Mouse (Mus musculus): ENCODE measurements around the gene Zmynd8. TPM values are rescaled to one million over a fixed set of nuclear protein-coding genes. Genes with fewer than 3 reads are reported as not detected.

Zmynd8 gene
- polyA plus RNA-seq, 1 experiment: 57.7 TPM

DNA sequence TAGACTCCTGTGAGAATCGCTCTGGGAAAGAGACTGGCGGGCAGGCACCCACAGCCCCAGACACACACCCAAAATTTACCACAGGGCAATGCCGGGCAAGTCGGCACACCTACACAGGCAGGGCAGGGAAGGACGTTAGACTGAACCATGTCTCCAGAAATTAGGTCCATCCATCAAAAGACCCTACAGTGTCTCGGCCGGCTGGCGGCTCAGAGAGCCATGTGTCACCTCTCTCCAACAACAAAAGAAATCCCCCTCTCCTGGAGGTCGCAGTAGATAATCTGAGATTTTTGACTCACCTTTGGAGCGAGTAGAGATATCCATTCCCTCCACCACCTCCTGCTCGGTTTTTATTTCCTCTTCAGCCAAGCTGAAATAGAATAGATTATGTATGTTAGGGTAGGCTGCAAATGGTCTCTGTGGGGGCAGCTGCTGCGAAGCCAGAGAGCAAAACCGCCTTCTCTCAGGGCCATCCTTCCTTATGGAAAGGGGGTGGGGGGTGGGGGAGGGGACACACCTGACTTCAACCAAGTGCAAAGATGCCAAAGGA, 23.3 kb downstream of the Zmynd8 start:
- TF ChIP-seq GATA1 (IDR thresholded peaks at IDR 0.05; ENCODE audit: borderline replicate concordance, low read length) (no peak), FLI1 (IDR thresholded peaks at IDR 0.05; ENCODE audit: low read length) (no peak)
- H3K4me3 ChIP-seq (replicated peaks): peak overlapping the region; percentile 28
- H3K36me3 ChIP-seq (replicated peaks; ENCODE audit: low read length): peaks cover 96% of the 10 kb centered on the region
- no peaks in the 10 kb centered on the region for H3K9me3 ChIP-seq
- H3K27me3 ChIP-seq (replicated peaks): no peaks in the 10 kb centered on the region
- peaks cover 97% of the 10 kb centered on the region for H3K4me1 ChIP-seq

DNA sequence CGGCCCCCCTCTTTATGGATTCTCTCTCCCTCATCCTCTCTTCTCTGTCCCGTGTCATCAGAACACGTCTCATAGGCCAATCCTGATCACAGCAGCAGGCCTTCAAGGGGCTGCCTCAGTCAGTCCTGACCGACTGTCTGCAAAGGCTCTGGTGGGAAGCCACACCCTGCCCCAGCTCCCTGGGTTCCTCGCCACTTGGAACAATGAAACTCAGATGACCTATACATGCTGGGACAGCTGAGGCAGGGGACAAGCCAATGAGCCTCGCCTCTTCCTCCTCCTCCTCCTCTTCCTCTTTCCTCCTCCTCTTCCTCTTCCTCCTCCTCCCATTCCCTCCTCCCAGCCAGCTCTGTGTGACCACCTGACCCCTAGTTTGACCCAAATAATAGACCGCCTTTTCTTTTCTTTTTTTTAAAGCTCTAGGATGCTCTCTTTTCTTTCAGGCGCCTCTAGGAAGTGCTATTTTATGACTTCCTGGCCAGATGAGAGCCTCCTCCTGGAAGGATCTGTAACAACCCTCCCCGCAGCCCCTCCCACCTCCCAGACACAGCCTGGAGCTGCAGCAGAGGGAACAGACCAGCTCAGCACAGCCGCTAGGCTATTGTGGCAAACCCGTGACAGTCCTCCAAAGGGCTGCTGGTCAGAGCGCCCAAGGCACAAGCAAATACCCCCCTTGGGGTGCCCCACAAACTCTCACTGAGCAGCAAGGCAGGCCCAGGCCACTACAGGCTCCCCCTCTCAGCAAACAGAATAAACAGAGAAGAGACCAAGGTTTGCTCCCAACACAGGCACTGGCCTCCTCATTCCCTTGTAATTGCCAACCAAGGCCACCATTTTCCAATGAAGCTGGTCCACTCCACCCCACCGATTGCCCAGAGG, 24.1 kb downstream of the Zmynd8 start:
- Histone ChIP-seq H3K36me3 (replicated peaks; ENCODE audit: low read length) (peaks cover 96% of the 10 kb centered on the region), H3K9me3 (no peaks in the 10 kb centered on the region), H3K4me1 (peaks cover 97% of the 10 kb centered on the region), H3K4me3 (replicated peaks) (peak overlapping the region; percentile 28), H3K27me3 (replicated peaks) (no peaks in the 10 kb centered on the region)
- no peak for TF ChIP-seq FLI1 (IDR thresholded peaks at IDR 0.05; ENCODE audit: low read length)
- TF ChIP-seq GATA1 (IDR thresholded peaks at IDR 0.05; ENCODE audit: borderline replicate concordance, low read length): no peak

- Histone ChIP-seq H3K4me1 (peaks cover 97% of the 10 kb centered on the region), H3K9me3 (no peaks in the 10 kb centered on the region)
Observed at GRCm38 (mm10) chr2:165873777-165874176, 25.0 kb downstream of the Zmynd8 start.

GRCm38 (mm10) chr2:165873196-165873595, 25.6 kb downstream of the Zmynd8 start:
- Histone ChIP-seq H3K4me1 (peaks cover 97% of the 10 kb centered on the region), H3K36me3 (replicated peaks; ENCODE audit: low read length) (peaks cover 98% of the 10 kb centered on the region), H3K4me3 (replicated peaks) (peak overlapping the region; percentile 62), H3K27me3 (replicated peaks) (no peaks in the 10 kb centered on the region), H3K9me3 (no peaks in the 10 kb centered on the region)
- TF ChIP-seq FLI1 (IDR thresholded peaks at IDR 0.05; ENCODE audit: low read length) (no peak), GATA1 (IDR thresholded peaks at IDR 0.05; ENCODE audit: borderline replicate concordance, low read length) (no peak)

More at GRCm38 (mm10) chr2:165873777-165874176, 25.0 kb downstream of the Zmynd8 start:
- no peak overlapping the region for H3K4me3 ChIP-seq (replicated peaks)
- H3K27me3 ChIP-seq (replicated peaks): no peaks in the 10 kb centered on the region
- peaks cover 96% of the 10 kb centered on the region for H3K36me3 ChIP-seq (replicated peaks; ENCODE audit: low read length)
- TF ChIP-seq FLI1 (IDR thresholded peaks at IDR 0.05; ENCODE audit: low read length) (no peak), GATA1 (IDR thresholded peaks at IDR 0.05; ENCODE audit: borderline replicate concordance, low read length) (no peak)

- Histone ChIP-seq H3K27me3 (replicated peaks) (no peaks in the 10 kb centered on the region), H3K4me3 (replicated peaks) (no peak overlapping the region), H3K36me3 (replicated peaks; ENCODE audit: low read length) (peaks cover 97% of the 10 kb centered on the region), H3K9me3 (no peaks in the 10 kb centered on the region), H3K4me1 (peaks cover 93% of the 10 kb centered on the region)
- TF ChIP-seq GATA1 (IDR thresholded peaks at IDR 0.05; ENCODE audit: borderline replicate concordance, low read length): no peak
- TF ChIP-seq FLI1 (IDR thresholded peaks at IDR 0.05; ENCODE audit: low read length): no peak
Observed at GRCm38 (mm10) chr2:165869257-165869656, 29.6 kb downstream of the Zmynd8 start.

DNA sequence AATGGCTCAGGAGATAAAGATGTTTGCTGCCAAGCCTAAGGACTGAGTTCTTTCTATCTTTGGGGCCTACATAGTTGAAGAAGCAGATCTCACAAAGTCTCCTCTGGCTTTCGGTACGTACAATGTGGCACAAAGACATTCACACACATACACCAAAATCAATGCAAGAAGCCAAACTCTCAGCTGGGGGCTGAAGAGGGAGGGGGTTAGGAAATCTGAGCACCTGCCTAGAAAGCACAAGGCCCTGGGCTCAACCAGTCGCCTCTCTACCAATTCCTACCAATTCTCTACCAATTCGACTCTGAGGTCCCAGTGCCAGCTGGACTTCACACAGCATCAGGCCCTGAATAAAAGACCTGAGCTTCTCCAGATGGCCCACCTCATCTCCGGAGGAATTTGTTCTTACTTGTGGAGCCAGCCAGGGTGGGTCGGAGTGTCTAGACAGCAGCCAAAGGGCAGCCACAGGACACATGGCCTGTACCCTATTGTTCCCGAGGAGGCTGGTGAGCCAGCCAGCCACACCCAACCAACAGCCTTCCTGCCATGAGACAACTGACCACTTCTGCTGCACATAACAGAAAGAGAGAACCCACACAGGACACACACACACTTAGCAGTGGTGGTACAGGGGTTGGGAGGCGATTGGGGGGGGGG, 30.2 kb downstream of the Zmynd8 start:
- H3K4me1 ChIP-seq: peaks cover 93% of the 10 kb centered on the region
- peaks cover 97% of the 10 kb centered on the region for H3K36me3 ChIP-seq (replicated peaks; ENCODE audit: low read length)
- H3K4me3 ChIP-seq (replicated peaks): peak overlapping the region; percentile 33
- TF ChIP-seq FLI1 (IDR thresholded peaks at IDR 0.05; ENCODE audit: low read length): no peak
- no peak for TF ChIP-seq GATA1 (IDR thresholded peaks at IDR 0.05; ENCODE audit: borderline replicate concordance, low read length)
- no peaks in the 10 kb centered on the region for H3K27me3 ChIP-seq (replicated peaks)
- H3K9me3 ChIP-seq: no peaks in the 10 kb centered on the region

GRCm38 (mm10) chr2:165867549-165867948, 31.3 kb downstream of the Zmynd8 start:
- no peaks in the 10 kb centered on the region for H3K9me3 ChIP-seq
- no peaks in the 10 kb centered on the region for H3K27me3 ChIP-seq (replicated peaks)
- no peak overlapping the region for H3K4me3 ChIP-seq (replicated peaks)
- TF ChIP-seq FLI1 (IDR thresholded peaks at IDR 0.05; ENCODE audit: low read length) (no peak), GATA1 (IDR thresholded peaks at IDR 0.05; ENCODE audit: borderline replicate concordance, low read length) (no peak)
- H3K36me3 ChIP-seq (replicated peaks; ENCODE audit: low read length): peaks cover 96% of the 10 kb centered on the region
- peaks cover 91% of the 10 kb centered on the region for H3K4me1 ChIP-seq

DNA sequence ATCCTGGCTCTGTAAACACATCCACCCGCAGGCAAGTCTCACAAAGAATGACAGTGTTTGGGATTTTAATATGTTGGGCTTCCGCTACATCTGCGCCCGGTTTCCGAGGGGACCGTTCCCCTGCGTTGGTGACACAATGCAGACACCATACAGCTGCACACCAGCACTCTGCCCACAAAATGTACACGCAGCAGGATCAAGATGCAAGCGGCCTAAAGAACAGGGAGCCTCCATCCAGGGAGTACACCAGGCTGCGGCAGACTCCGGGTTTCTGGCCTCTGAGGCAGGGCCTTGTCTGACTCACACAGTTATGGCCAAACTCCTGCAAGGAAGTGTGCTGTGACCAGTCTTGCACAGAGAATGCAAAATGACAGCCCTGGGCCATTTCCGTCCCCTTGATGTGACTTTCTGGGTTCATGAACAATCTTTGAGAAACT, 31.8 kb downstream of the Zmynd8 start:
- Histone ChIP-seq H3K27me3 (replicated peaks) (no peaks in the 10 kb centered on the region), H3K4me1 (peaks cover 93% of the 10 kb centered on the region), H3K36me3 (replicated peaks; ENCODE audit: low read length) (peaks cover 97% of the 10 kb centered on the region), H3K4me3 (replicated peaks) (no peak overlapping the region), H3K9me3 (no peaks in the 10 kb centered on the region)
- no peak for TF ChIP-seq FLI1 (IDR thresholded peaks at IDR 0.05; ENCODE audit: low read length)
- TF ChIP-seq GATA1 (IDR thresholded peaks at IDR 0.05; ENCODE audit: borderline replicate concordance, low read length): no peak

DNA sequence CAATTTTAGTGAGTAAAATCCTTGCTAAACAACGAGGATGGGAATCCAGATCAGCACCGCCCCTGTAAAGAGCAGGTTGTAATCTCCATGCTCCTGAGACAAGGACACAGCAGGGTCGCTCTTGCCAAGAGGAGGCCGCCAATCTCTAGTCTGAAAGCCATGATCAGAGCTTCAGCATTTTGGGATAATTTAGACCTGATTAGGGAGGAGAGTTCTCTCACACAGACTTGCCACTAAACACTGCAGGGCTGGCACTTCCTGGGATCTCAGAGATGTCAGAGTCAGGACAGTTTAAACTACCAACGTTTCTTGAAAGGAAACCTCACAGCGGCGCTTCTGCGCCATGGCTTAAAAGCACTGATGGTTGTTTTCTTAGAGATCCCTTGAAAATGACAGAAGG, 32.4 kb downstream of the Zmynd8 start:
- peaks cover 97% of the 10 kb centered on the region for H3K36me3 ChIP-seq (replicated peaks; ENCODE audit: low read length)
- no peak for TF ChIP-seq GATA1 (IDR thresholded peaks at IDR 0.05; ENCODE audit: borderline replicate concordance, low read length)
- no peak for TF ChIP-seq FLI1 (IDR thresholded peaks at IDR 0.05; ENCODE audit: low read length)
- no peaks in the 10 kb centered on the region for H3K27me3 ChIP-seq (replicated peaks)
- H3K9me3 ChIP-seq: no peaks in the 10 kb centered on the region
- no peak overlapping the region for H3K4me3 ChIP-seq (replicated peaks)
- H3K4me1 ChIP-seq: peaks cover 94% of the 10 kb centered on the region
